Mouse (Mus musculus) stomach, postnatal 0 days (tissue): ENCODE data around the gene Fbxo42. TPM values are rescaled to one million over a fixed set of nuclear protein-coding genes. Genes with fewer than 3 reads are reported as not detected.

ENCODE experiments used
- ATAC-seq: fragments of 200-750 bp; cut with Nextera tagmentation; 2 replicates; pipeline ENCODE4 v1.8.0; 2017; ENCODE audit not compliant: low FRiP score, low TSS enrichment
- DNase-seq: peaks from one replicate; pipeline ENCODE4 v3.0.0-alpha.2; 2016; ENCODE audit warnings: low spot score
- H3K27ac ChIP-seq: fragments of 300-500 bp; sonication (generic); replicated peaks from 2 replicates; pipeline ENCODE4 v1.5.1; 2014; ENCODE audit warnings: mild to moderate bottlenecking, control low read depth
- H3K27me3 ChIP-seq: fragments of 300-500 bp; sonication (generic); 2 replicates; pipeline ENCODE4 v1.6.1; 2014; ENCODE audit warnings: low read length; ENCODE audit not compliant: control insufficient read depth, insufficient read depth
- H3K36me3 ChIP-seq: fragments of 300-500 bp; sonication (generic); 2 replicates; pipeline ENCODE4 v1.6.1; 2014; ENCODE audit warnings: low read length, mixed read lengths; ENCODE audit not compliant: control insufficient read depth, insufficient read depth
- H3K4me1 ChIP-seq: fragments of 300-500 bp; sonication (generic); replicated peaks from 2 replicates; pipeline ENCODE4 v1.6.1; 2014; ENCODE audit warnings: antibody characterized with exemption; ENCODE audit not compliant: control insufficient read depth, insufficient read depth
- H3K4me2 ChIP-seq: fragments of 300-500 bp; sonication (generic); replicated peaks from 2 replicates; pipeline ENCODE4 v1.6.1; 2014; ENCODE audit warnings: low read depth, mild to moderate bottlenecking, control low read depth, moderate library complexity
- H3K4me3 ChIP-seq: fragments of 300-500 bp; sonication (generic); 2 replicates; pipeline ENCODE4 v1.5.1; 2014; ENCODE audit warnings: low read depth, low read length, control low read depth
- H3K9ac ChIP-seq: fragments of 300-500 bp; sonication (generic); 2 replicates; pipeline ENCODE4 v1.6.1; 2014; ENCODE audit warnings: mild to moderate bottlenecking, low read length, control low read depth, mixed read lengths
- H3K9me3 ChIP-seq: fragments of 300-500 bp; sonication (generic); 2 replicates; pipeline ENCODE4 v1.6.1; 2016; ENCODE audit warnings: low read length; ENCODE audit not compliant: control insufficient read depth
- CTCF ChIP-seq: IDR thresholded peaks from 2 replicates; pipeline ENCODE4 v1.5.1; 2016; ENCODE audit warnings: antibody characterized with exemption, low read depth, mild to moderate bottlenecking, moderate library complexity
- EP300 ChIP-seq: optimal IDR thresholded peaks from 2 replicates; pipeline ENCODE3; 2016; ENCODE audit warnings: antibody characterized with exemption
- WGBS: fragments of 180-500 bp; shearing (Covaris S2); extraction: QIAGEN DNeasy Blood & Tissue Kit; methylation state at CpG from one replicate; pipeline ENCODE4 v1.1.7; 2014; 5-methylcytosine and 5-hydroxymethylcytosine counted together
- polyA plus RNA-seq: library from polyadenylated mRNA; unstranded; fragments of >200 nt; fragmentation: Nextera tagmentation; extraction: Ambion mirVana; gene quantifications from 2 replicates; pipeline ENCODE4 v1.2.1, GENCODE M21; 2015

The Fbxo42 gene
- polyA plus RNA-seq, 1 experiment from 2014 or later: 9.8 TPM

DNA sequence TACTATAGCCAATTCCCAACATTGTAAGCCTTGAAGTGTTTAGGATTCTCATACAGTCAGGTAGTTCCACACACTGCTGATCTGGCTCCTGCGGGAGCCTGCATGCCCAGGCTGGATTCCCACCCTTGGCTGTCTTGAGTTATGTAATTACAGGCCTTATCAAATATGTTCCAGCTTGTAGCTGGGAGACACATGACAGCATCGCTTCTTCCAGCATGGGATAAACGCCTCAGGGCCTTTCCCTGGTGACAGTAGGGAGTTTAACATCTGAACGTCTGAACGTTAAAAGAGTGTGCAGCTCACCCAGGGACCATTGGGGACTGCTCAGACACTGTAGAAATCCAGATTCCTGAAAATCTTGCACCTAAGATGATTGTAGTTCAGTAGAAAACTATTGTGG is 28.1 kb downstream of the Fbxo42 start:
- H3K36me3 ChIP-seq: no peaks in the 10 kb centered on the region; the same call in 1 of the 2 replicates
- DNase-seq: no peak
- no peak overlapping the region for H3K27ac ChIP-seq
- H3K4me3 ChIP-seq: no peak overlapping the region
- H3K4me1 ChIP-seq: no peaks in the 10 kb centered on the region
- H3K9me3 ChIP-seq: no peaks in the 10 kb centered on the region
- TF ChIP-seq CTCF (no peak), EP300 (no peak)
- no peak overlapping the region for H3K4me2 ChIP-seq
- WGBS: 68% methylated on average over 5 of the region's 5 CpGs
- no peaks in the 10 kb centered on the region for H3K27me3 ChIP-seq
- no peak overlapping the region for H3K9ac ChIP-seq
- ATAC-seq: no peak

DNA sequence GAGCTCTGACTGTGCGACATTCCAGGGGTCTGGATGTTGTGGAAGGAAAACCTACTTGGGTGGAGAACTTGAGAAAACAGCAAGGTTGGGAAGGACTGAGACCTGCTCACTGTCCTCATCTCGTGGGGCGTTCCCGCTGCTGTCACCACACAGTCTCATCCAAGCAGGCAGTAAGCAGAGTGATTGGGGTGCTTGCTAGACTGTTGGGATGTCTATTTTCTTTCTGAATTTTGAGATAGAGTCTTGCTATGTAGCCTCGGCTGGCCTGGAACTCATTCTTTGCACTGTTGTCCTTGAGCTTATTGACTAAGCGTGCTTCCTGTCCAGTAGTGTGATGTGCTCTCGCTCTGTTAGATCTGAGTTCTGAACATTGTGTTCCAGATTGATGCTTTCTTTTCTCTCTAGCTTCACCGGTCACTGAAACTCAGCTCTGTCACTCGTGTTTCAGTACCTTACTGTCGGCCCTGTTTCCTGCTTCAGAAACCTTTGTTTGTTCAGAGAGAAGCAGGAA is 28.7 kb downstream of the Fbxo42 start:
- Histone ChIP-seq H3K9ac (no peak overlapping the region), H3K4me3 (no peak overlapping the region), H3K27ac (no peak overlapping the region), H3K36me3 (no peaks in the 10 kb centered on the region; the same call in 1 of the 2 replicates), H3K9me3 (no peaks in the 10 kb centered on the region), H3K4me1 (no peaks in the 10 kb centered on the region), H3K4me2 (no peak overlapping the region), H3K27me3 (no peaks in the 10 kb centered on the region)
- WGBS: 68% methylated on average over 10 of the region's 10 CpGs
- no peak for ATAC-seq
- TF ChIP-seq CTCF (no peak), EP300 (no peak)
- DNase-seq: no peak

DNA sequence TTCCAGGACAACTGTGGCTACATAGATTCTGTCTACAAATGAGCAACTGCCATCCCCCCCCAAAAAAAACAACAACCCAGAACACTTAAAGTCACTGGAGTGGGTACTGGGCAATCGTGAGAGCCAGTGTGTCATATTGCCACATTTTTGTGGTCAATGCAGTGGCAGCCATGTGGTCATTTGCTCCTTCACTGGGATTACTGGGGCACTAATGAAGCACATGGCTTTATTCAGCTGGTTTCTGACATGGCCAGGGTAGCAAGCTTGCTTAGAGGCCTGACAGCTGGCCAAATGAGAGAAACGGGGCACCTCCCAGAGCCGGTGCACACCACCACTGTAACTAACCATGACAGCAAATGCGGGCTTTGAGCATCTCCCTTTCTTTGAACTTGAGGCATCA is 30.8 kb downstream of the Fbxo42 start:
- 90% methylated on average over 4 of the region's 4 CpGs for WGBS
- H3K36me3 ChIP-seq: no peaks in the 10 kb centered on the region; the same call in 1 of the 2 replicates
- no peak overlapping the region for H3K9ac ChIP-seq

DNA sequence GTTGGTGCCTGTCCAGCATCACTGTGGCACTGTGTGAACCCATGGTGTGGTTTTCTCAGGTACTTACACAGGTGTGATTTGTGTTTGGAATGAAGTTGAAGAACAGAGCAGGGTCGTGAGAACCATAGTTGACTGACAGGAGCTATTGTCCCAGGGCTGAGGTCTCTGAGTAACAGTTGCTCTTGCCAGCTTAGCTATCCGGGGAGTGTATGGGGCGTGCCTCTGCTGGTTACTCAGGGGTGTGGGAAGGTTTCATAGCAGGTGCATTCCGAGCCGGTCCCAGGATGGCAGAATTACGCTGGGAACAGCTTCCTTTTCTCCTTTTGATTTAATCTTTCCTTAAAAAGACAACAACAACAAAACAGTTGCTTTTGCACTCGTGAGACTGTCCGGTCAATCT is 33.1 kb downstream of the Fbxo42 start:
- no peak overlapping the region for H3K4me2 ChIP-seq
- H3K36me3 ChIP-seq: no peaks in the 10 kb centered on the region; the same call in 1 of the 2 replicates
- ATAC-seq: no peak
- no peaks in the 10 kb centered on the region for H3K4me1 ChIP-seq
- H3K9me3 ChIP-seq: no peaks in the 10 kb centered on the region
- no peak for DNase-seq
- no peak overlapping the region for H3K27ac ChIP-seq
- H3K4me3 ChIP-seq: no peak overlapping the region
- no peaks in the 10 kb centered on the region for H3K27me3 ChIP-seq
- TF ChIP-seq EP300 (no peak), CTCF (no peak)
- no peak overlapping the region for H3K9ac ChIP-seq
- WGBS: 69% methylated on average over 8 of the region's 8 CpGs

More for the DNA sequence above, 30.8 kb downstream of the Fbxo42 start:
- no peak overlapping the region for H3K4me2 ChIP-seq
- TF ChIP-seq EP300: no peak
- TF ChIP-seq CTCF: no peak
- H3K4me1 ChIP-seq: no peaks in the 10 kb centered on the region
- DNase-seq (no peak), ATAC-seq (no peak)
- no peaks in the 10 kb centered on the region for H3K27me3 ChIP-seq
- no peak overlapping the region for H3K4me3 ChIP-seq
- H3K9me3 ChIP-seq: no peaks in the 10 kb centered on the region
- H3K27ac ChIP-seq: no peak overlapping the region

DNA sequence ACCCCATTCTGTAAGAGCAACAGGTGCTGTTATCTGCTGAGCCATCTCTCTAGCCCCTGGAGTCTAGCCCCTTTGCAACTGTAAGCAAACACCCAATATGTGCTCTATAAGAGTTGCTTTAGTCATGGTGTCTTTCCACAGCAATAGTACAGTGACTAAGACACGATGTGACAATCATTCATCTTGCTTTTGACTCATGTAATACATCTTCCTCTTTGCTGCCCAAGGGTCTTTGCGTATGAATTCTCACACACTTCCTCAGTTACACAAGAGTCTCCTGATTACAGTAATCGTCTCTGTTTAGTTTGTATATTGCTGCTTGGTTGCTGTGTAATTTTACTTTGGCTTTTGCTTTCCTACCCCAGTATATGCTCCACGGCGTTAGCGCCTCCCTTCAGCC is 34.3 kb downstream of the Fbxo42 start:
- TF ChIP-seq CTCF (no peak), EP300 (no peak)
- Histone ChIP-seq H3K4me2 (no peak overlapping the region), H3K36me3 (no peaks in the 10 kb centered on the region; the same call in 1 of the 2 replicates), H3K9me3 (no peaks in the 10 kb centered on the region), H3K4me1 (no peaks in the 10 kb centered on the region; the same call in 1 of the 2 replicates), H3K4me3 (no peak overlapping the region), H3K27ac (no peak overlapping the region), H3K9ac (no peak overlapping the region), H3K27me3 (no peaks in the 10 kb centered on the region)
- WGBS: 89% methylated on average over 6 of the region's 6 CpGs
- DNase-seq (no peak), ATAC-seq (no peak)

DNA sequence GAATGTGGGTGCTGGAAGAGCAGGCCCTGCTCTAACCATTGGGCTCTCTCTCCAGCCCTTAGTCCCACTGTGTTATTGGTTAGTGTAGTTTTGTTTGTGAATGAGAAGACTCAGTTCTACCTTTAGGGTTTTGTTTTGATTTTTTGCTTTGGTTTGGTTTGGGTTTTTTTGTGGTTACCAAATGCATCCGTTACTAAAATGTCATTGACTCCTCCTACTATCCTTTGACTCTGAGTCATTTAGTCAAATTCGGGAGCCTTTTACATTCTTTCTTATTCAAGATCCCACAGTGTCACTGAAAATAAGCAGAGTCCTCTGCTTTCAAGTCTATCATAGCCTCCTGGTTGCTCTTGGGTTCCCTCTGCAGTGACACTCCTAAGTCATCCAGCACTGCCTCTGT is 36.2 kb downstream of the Fbxo42 start:
- Histone ChIP-seq H3K4me2 (no peak overlapping the region), H3K4me3 (no peak overlapping the region), H3K9ac (no peak overlapping the region), H3K4me1 (no peaks in the 10 kb centered on the region; the same call in 1 of the 2 replicates), H3K9me3 (no peaks in the 10 kb centered on the region), H3K27ac (no peak overlapping the region), H3K27me3 (no peaks in the 10 kb centered on the region), H3K36me3 (no peaks in the 10 kb centered on the region; the same call in 1 of the 2 replicates)
- DNase-seq: no peak
- WGBS: 93% methylated on average over 2 of the region's 2 CpGs
- TF ChIP-seq CTCF: no peak
- no peak for TF ChIP-seq EP300
- no peak for ATAC-seq
